Mouse (Mus musculus) heart, embryonic 16.5 days (tissue): ENCODE results near the gene Arhgap15. TPM values are rescaled to one million over a fixed set of nuclear protein-coding genes. Genes with fewer than 3 reads are reported as not detected.

ENCODE experiments used
- ATAC-seq: fragments of 200-750 bp; cut with Nextera tagmentation; replicated peaks from 2 replicates; pipeline ENCODE4 v1.8.0; 2017; ENCODE audit warnings: moderate number of reproducible peaks; ENCODE audit not compliant: insufficient read depth, low FRiP score; ENCODE audit errors: extremely low read depth
- H3K27ac ChIP-seq: fragments of 300-500 bp; sonication (generic); 2 replicates; pipeline ENCODE4 v1.5.1; 2014; ENCODE audit warnings: mild to moderate bottlenecking, low read length, control low read depth, moderate library complexity
- H3K27me3 ChIP-seq: fragments of 300-500 bp; sonication (generic); 2 replicates; pipeline ENCODE4 v1.6.1; 2014; ENCODE audit warnings: low read length, mixed read lengths; ENCODE audit not compliant: control insufficient read depth, insufficient read depth
- H3K36me3 ChIP-seq: fragments of 300-500 bp; sonication (generic); 2 replicates; pipeline ENCODE4 v1.6.1; 2014; ENCODE audit not compliant: control insufficient read depth, insufficient read depth
- H3K4me1 ChIP-seq: fragments of 300-500 bp; sonication (generic); 2 replicates; pipeline ENCODE4 v1.6.1; 2014; ENCODE audit warnings: low read length, mixed read lengths; ENCODE audit not compliant: control insufficient read depth, insufficient read depth
- H3K4me2 ChIP-seq: fragments of 300-500 bp; sonication (generic); 2 replicates; pipeline ENCODE4 v1.6.1; 2014; ENCODE audit warnings: low read depth, mild to moderate bottlenecking, control low read depth, low read length
- H3K4me3 ChIP-seq: fragments of 300-500 bp; sonication (generic); 2 replicates; pipeline ENCODE4 v1.5.1; 2014; ENCODE audit warnings: mild to moderate bottlenecking, control low read depth, low read length
- H3K9ac ChIP-seq: fragments of 300-500 bp; sonication (generic); 2 replicates; pipeline ENCODE4 v1.6.1; 2014; ENCODE audit warnings: low read length, control low read depth
- H3K9me3 ChIP-seq: fragments of 300-500 bp; sonication (generic); replicated peaks from 2 replicates; pipeline ENCODE4 v1.6.1; 2016; ENCODE audit warnings: low read length; ENCODE audit not compliant: control insufficient read depth
- WGBS: fragments of 180-500 bp; shearing (Covaris S2); extraction: QIAGEN DNeasy Blood & Tissue Kit; methylation state at CpG from one replicate; pipeline ENCODE4 v1.1.7; 2014; 5-methylcytosine and 5-hydroxymethylcytosine counted together
- polyA plus RNA-seq: library from polyadenylated mRNA; unstranded; fragments of >200 nt; fragmentation: Nextera tagmentation; extraction: Ambion mirVana; gene quantifications from 2 replicates; pipeline ENCODE4 v1.2.1, GENCODE M21; 2015

Gene Arhgap15
- polyA plus RNA-seq, 1 experiment from 2014 or later = 7.2 TPM

DNA sequence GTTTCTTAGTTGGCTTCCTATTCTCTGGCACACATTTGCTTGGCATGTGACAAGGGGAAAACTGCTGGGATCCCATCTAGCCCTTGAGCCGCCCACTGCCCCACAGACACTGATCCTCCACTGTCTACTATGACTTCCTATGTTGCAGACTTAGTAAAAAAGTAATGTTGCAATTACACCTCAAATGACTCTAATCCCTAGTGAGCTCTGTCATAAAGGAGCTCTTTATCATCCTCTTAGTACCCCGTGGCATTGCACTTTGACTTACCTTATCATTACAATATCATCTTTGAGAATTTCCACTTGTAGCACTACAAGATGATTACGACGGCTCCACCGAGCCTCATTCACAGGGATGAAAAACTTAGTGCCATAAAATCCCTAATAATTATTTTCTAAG is 190.6 kb downstream of the Arhgap15 start:
- Histone ChIP-seq H3K4me2 (no peak overlapping the region), H3K4me1 (no peaks in the 10 kb centered on the region), H3K9me3 (no peaks in the 10 kb centered on the region), H3K27me3 (no peaks in the 10 kb centered on the region), H3K36me3 (no peaks in the 10 kb centered on the region), H3K27ac (no peak overlapping the region), H3K4me3 (no peak overlapping the region), H3K9ac (no peak overlapping the region)
- ATAC-seq = no peak
- 81% methylated on average over 5 of the region's 5 CpGs for WGBS

DNA sequence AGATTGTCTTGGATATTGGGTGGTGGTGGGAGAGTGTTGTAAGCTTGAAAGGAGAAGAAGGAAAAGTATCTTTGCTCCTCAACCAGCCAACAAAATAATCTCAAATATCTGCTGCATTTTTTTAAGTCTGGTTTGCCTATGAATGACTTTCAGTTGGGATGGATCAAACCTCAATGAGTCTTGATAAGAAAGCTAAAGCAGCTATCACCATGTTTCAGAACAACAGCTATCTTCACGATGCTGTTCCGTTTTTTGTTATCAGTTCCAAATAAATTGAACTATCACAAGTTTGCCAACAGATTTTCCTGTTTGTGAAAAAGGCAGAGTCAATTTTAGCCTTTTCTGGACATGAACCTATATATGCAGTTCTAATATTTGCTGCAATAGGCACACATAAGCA is 197.1 kb downstream of the Arhgap15 start:
- no peak for ATAC-seq
- WGBS = 66% methylated on average over 2 of the region's 2 CpGs
- Histone ChIP-seq H3K4me2 (no peak overlapping the region), H3K4me1 (no peaks in the 10 kb centered on the region), H3K4me3 (no peak overlapping the region), H3K9me3 (no peaks in the 10 kb centered on the region), H3K27ac (no peak overlapping the region), H3K36me3 (no peaks in the 10 kb centered on the region), H3K9ac (no peak overlapping the region), H3K27me3 (no peaks in the 10 kb centered on the region)

DNA sequence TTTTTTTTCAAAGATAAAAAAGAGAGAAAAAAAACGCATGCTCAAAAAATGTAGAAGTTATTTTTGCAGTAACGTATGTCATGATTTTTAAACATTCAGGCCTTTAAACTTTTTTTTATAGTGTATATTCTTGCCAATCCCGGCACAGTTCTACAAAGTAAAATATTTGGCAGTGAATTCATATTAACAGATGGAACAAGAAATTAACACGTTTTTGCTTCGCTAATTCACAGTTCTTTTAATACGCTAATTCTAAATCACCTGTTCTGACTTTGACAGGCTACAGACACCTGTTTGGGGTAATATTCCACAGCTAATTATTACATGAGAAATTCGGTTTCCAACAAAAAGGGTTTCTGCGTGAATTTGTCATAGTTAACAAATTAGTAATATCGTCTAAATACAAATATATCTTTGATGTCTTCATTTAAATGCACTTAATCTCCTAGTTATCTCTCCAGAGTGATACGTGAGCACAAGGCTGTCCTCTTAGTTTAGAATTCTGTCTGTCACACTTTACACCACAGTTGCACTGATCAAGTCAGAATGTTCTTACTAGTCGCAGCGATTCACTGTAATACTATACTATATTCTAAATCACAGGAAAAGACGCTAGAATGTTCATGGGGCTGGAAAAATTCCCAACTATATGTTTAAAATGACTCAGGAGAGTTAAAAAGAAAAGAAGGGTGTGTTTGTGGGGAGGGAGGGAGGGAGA is 201.3 kb downstream of the Arhgap15 start:
- no peak for ATAC-seq
- H3K9ac ChIP-seq = no peak overlapping the region
- H3K9me3 ChIP-seq = no peaks in the 10 kb centered on the region
- no peaks in the 10 kb centered on the region for H3K36me3 ChIP-seq
- no peak overlapping the region for H3K4me2 ChIP-seq
- WGBS = 78% methylated on average over 13 of the region's 13 CpGs
- no peaks in the 10 kb centered on the region for H3K27me3 ChIP-seq
- no peaks in the 10 kb centered on the region for H3K4me1 ChIP-seq
- H3K27ac ChIP-seq = no peak overlapping the region
- no peak overlapping the region for H3K4me3 ChIP-seq

DNA sequence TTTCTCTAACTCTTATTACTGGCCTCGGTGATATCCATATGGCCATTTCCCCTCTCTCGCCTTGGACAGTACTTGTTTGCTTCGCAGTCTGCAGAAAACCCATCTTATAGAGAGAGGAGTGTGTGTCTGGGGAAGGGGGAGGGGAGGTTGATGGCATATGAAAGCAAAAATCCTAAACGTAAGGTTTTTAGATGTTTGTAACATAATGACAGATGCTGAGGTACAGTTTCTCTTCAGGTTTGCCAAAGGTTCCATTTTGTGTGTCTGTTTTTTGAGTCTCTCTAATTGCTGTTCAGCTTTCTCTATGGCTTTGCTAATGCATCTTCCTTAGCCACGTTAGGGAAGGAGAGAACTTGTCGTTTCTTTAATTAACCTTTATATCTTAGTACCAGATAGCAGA is 202.1 kb downstream of the Arhgap15 start:
- no peaks in the 10 kb centered on the region for H3K4me1 ChIP-seq
- WGBS = 68% methylated on average over 6 of the region's 6 CpGs
- no peaks in the 10 kb centered on the region for H3K27me3 ChIP-seq
- H3K9me3 ChIP-seq = no peaks in the 10 kb centered on the region
- H3K4me3 ChIP-seq = no peak overlapping the region
- H3K9ac ChIP-seq = no peak overlapping the region
- H3K36me3 ChIP-seq = no peaks in the 10 kb centered on the region
- no peak overlapping the region for H3K4me2 ChIP-seq
- no peak for ATAC-seq
- no peak overlapping the region for H3K27ac ChIP-seq

DNA sequence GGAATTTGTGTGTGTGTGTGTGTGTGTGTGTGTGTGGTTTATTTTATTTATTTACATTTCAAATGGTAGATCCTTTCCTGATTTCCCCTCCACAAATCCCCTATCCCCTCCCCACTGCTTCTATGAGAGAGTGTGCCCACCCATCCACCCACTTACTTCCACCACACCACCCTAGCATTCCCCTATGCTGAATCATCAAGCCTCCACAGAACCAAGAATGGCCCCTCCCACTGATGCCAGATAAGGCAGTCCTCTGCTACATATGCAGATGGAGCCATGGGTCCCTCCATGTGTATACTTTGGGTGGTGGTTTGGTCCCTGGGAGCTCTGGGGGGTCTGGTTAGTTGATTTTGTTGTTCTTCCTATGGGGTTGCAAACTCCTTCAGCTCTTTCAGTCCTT is 210.6 kb downstream of the Arhgap15 start:
- Histone ChIP-seq H3K9ac (no peak overlapping the region), H3K4me1 (no peaks in the 10 kb centered on the region), H3K4me2 (no peak overlapping the region), H3K27me3 (no peaks in the 10 kb centered on the region), H3K4me3 (no peak overlapping the region), H3K9me3 (no peaks in the 10 kb centered on the region), H3K36me3 (no peaks in the 10 kb centered on the region), H3K27ac (no peak overlapping the region)
- no peak for ATAC-seq

DNA sequence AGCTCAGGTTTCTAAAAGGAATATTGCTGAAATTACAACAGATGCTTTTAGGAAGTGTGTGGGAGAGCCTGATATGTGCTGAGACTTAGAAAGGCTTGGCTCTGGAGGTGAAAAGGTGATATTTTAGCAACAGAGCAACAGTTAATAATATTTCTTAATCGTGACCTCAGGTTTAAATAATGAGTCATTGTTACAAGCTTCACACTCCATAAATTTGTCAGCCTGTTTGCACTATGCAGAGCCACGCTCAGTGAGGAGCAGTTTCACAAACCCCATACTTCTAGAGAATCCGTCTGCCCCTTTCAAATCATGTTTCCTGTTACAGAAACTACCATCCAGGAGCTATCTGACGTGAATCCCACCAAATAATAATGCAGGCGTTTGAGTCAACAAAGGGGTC is 213.8 kb downstream of the Arhgap15 start:
- ATAC-seq = no peak
- no peak overlapping the region for H3K4me2 ChIP-seq
- no peak overlapping the region for H3K27ac ChIP-seq
- no peaks in the 10 kb centered on the region for H3K9me3 ChIP-seq
- H3K27me3 ChIP-seq = no peaks in the 10 kb centered on the region
- H3K4me1 ChIP-seq = no peaks in the 10 kb centered on the region
- WGBS = 59% methylated on average over 5 of the region's 5 CpGs
- no peaks in the 10 kb centered on the region for H3K36me3 ChIP-seq
- H3K9ac ChIP-seq = no peak overlapping the region
- H3K4me3 ChIP-seq = no peak overlapping the region

DNA sequence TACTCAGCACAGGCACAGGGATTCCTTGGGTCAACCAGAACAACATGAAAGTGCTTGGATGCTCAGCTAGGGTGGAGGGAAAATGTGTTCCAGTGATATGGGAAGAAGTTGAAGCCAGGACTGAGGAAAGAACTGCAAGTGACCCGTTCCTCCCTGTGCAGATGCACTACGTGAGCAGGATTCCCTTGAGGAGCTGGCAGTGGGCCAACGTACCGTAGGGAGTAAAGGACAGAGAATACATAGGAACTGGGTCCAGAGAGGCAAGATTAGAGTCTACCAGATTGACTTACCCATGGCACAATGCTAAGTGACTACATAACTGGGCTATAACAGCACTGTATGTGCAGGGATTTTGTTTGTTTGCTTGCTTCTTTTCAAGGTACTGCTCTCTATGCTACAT is 220.0 kb downstream of the Arhgap15 start:
- Histone ChIP-seq H3K27me3 (no peaks in the 10 kb centered on the region), H3K9me3 (no peaks in the 10 kb centered on the region), H3K4me2 (no peak overlapping the region), H3K4me1 (no peaks in the 10 kb centered on the region), H3K9ac (no peak overlapping the region), H3K4me3 (no peak overlapping the region), H3K27ac (no peak overlapping the region), H3K36me3 (no peaks in the 10 kb centered on the region)
- no peak for ATAC-seq
- WGBS = 39% methylated on average over 4 of the region's 4 CpGs

DNA sequence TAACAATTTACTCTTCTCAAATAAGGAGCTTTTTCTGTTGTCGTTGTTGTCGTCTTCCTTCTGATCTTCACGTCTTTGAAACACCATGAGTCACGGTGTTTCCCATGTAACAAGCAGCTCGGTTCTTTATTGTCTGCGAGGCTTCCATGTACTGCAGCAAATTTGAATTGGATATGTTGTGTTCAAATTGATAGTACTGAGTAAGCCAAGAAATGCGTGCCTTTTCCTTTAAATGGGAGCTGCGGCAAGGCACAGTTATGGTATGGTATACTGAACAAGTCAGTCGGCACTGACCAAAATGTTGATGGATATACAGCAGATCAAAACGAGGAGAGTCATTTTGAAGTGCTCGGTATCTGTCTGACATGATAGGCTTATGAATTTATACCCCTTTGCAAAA is 229.1 kb downstream of the Arhgap15 start:
- Histone ChIP-seq H3K9ac (no peak overlapping the region), H3K27ac (no peak overlapping the region), H3K27me3 (no peaks in the 10 kb centered on the region), H3K4me2 (no peak overlapping the region), H3K4me1 (no peaks in the 10 kb centered on the region), H3K9me3 (no peaks in the 10 kb centered on the region), H3K36me3 (no peaks in the 10 kb centered on the region), H3K4me3 (no peak overlapping the region)
- 84% methylated on average over 11 of the region's 11 CpGs for WGBS
- no peak for ATAC-seq

DNA sequence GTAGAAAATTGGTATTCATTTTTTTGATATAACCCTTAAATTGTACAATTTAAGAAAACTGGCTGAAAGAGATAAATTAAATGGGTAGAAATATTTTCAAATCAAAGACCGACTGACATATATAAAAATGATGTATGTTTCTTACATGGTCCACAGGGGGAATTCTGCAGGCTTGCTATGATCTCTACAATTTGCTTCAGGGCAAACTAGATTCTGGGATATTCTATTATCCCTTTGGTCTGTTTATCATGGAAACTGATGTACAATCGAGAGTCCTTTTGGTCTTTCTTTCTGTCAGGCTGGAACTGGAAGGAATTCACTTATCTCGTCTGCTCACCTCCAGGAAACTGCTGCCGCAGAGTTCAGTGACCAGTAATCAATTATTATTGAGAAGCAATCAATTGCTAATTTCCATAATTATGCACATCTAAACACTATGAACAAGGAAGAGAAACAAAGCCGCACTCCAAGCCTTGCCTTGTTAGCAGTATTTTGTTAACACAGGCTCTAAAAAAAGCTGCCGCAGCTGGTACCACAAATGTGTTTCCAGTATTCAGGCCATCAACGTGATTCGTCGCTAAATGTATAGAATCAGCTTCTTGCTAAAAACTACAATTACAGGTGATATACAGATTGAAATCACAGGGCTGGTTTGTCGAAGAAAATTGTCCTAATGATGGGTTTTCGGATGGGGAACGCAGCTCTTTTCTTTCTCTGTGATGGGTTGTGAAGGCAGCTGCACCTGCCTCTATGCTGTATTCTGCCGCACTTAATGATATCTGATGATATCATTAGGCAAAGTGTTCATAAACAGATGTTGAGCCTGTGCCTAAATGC is 229.8 kb downstream of the Arhgap15 start:
- WGBS = 83% methylated on average over 13 of the region's 13 CpGs
- Histone ChIP-seq H3K36me3 (no peaks in the 10 kb centered on the region), H3K27ac (no peak overlapping the region), H3K27me3 (no peaks in the 10 kb centered on the region), H3K4me1 (no peaks in the 10 kb centered on the region), H3K9me3 (no peaks in the 10 kb centered on the region), H3K9ac (no peak overlapping the region), H3K4me2 (no peak overlapping the region), H3K4me3 (no peak overlapping the region)
- ATAC-seq = no peak
